Mouse (Mus musculus): Measurements from ENCODE around the gene Enam.
"Not testable (repeated sequence)": the region's sequence is repeated elsewhere in the genome, so short reads cannot be mapped to it uniquely, and the experiment has no call there.

The Enam gene

GRCm38 (mm10) chr5:88487675-88488074, at the start of gene Enam:
TSS of gene Enam (plus strand) at chr5:88487975.
- no peak for DNase-seq (ENCODE audit: low spot score)

- DNase-seq (ENCODE audit: low spot score): no peak
These were observed 32.1 kb upstream of the Enam start, which contains the start of gene Ambn for GRCm38 (mm10) chr5:88455691-88456090. TSS of gene Ambn (plus strand) at chr5:88455991.

DNA sequence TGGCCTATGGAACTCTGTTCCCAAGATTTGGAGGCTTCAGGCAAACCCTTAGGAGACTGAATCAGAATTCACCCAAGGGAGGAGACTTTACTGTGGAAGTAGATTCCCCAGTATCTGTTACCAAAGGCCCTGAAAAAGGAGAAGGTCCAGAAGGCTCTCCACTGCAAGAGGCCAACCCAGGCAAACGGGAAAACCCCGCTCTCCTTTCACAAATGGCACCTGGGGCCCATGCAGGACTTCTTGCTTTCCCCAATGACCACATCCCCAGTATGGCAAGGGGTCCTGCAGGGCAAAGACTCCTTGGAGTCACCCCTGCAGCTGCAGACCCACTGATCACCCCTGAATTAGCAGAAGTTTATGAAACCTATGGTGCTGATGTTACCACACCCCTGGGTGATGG, 20.3 kb upstream of the Enam start:
- DNase-seq (ENCODE audit: low spot score): no peak

- no peak for DNase-seq (ENCODE audit: low spot score)
These were observed 18.7 kb upstream of the Enam start for GRCm38 (mm10) chr5:88468807-88469704.

GRCm38 (mm10) chr5:88489004-88489403, 1.2 kb downstream of the Enam start:
- no peak for DNase-seq (ENCODE audit: low spot score)

DNA sequence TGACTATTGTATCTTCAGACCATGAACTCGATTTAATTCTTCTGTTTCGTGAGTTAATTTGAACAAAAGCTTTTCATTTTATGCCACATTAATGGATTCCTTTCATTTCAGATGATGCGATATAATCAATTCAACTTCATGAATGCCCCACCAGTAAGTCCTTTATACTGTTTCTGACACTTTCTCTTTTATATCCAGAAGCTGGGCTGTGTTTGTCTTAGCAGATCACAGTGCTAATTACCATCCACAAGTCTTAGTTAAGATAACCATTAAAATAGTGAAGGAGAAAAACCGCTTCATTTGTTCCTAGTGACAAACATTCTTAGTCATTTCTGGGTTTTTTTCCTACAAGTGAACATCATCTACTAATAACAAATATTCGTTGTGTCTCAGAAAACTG, 3.3 kb downstream of the Enam start:
- no peak for DNase-seq (ENCODE audit: low spot score)

DNA sequence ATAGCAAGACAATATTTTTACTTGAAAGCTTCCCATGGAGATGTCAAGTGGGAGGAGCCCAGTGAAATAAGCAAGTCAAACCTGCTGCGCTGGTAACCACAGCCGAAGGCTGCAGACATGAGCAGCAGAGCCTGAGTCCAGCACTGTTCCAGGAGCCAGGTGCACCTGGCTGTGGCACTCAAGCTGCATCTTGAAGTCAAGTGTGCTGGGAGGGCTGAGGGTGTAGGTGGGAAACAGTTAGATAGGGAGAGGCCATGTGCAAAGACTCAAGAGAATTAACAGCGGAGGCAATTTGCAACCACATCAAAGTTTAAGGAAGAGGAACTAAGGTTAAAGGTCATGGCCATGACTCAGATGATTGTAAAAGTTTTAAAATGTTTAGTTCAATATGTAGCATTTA, 12.0 kb downstream of the Enam start:
- DNase-seq (ENCODE audit: low spot score): no peak

DNA sequence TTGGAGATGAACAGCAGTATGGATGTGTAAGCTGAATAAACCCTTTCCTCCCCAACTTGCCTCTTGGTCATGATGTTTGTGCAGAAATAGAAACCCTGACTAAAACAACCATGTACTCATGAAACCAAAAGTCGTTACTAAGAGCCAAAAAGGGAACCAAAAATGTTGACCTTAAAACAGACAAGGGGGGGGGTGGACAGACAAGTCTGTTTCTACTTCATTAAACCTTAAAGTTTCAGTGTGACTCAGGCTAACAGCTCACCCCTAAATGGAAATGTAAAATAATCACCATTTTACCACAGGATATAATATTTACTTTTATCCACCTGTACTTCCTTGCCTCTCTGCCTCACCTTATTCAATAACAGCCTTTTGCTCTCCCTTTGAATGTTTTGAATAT, 20.8 kb downstream of the Enam start:
- DNase-seq (ENCODE audit: low spot score): no peak

- DNase-seq (ENCODE audit: low spot score): no peak
These were observed 21.2 kb downstream of the Enam start for GRCm38 (mm10) chr5:88508990-88509389.

- peak; percentile 67 for DNase-seq (ENCODE audit: low spot score)
These were observed 31.5 kb downstream of the Enam start for GRCm38 (mm10) chr5:88519232-88519631.

GRCm38 (mm10) chr5:88527657-88528056, 39.9 kb downstream of the Enam start, which contains the start of gene Jchain:
TSS of gene Jchain (minus strand) at chr5:88527891.
- DNase-seq (ENCODE audit: low spot score): no peak

DNA sequence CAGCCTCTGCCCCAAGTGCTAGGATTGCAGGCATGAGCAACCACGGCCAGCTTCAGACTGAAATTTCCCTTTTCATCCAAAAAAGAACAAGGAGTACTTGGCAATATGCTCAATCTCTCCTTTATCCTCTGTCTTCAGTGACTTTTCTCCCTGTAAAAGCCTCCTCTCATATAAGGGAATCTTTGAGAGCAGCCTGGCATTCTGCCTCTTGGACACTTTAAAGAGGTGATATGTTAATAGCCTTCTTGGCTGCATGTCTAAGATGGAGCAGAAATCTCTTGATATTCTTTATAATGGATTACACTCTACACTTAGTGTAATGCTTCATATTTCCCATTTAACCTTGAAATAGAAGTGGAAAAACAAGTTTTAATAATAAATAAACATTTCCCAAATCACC, 43.1 kb downstream of the Enam start:
- DNase-seq (ENCODE audit: low spot score): no peak

DNA sequence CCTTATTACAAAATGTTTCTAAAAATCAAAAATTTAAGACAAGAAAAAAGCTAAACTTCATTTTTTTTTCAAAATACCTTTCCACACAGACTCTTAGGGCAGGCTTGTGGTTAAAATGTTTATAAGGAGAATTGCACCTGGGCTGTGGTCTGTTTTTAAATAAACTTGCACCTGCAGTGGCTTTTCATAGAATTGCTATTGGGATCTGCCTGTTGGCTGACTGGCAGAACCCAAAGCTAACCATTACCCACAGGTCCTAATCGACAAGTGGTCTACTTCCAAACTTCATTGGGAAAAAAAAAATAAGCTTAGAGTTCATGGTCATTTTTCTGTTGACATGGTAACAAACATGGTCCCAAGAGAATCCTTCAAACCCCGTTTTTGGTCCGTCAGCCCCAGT, 46.9 kb downstream of the Enam start:
- no peak for DNase-seq (ENCODE audit: low spot score)

DNA sequence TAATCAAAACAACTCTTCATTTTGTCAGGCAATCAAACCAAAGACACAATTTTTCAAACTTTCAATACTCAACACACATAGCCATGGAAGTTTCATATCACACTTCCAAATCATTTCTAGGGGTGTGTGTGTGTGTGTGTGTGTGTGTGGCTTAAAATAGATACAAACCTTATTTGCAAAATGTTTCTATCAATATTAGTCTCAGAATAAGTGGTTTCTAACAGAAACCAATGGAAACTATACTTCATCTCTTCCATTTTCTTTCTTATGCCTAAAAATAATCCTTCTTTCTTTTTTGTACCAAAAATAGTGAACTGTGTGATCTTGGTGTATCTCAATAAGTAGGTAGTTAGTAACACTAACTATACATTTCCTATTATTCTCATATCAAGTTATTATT, 53.1 kb downstream of the Enam start:
- no peak for DNase-seq (ENCODE audit: low spot score)

- peak; percentile 66 for DNase-seq (ENCODE audit: low spot score)
These were observed 55.0 kb downstream of the Enam start for GRCm38 (mm10) chr5:88542651-88543282.

DNA sequence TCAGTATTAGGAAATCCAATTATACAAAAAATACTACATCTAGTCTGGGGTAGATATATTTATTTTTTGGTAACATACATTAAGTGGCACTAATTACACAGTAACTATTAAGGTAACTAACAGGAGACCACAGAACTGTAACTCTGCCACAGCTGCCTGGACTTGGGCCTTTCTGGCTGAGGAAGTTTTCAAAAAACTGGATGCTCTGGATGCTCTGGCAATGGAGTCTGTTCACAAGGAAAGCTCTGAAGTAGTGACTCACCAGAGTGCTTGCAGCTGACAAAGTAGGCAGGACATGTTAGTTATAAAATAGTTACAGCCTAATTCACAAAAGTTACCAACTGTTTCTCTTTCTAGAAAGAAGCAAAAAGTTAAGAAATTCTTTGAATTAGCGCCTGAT, 56.6 kb downstream of the Enam start:
- DNase-seq (ENCODE audit: low spot score): not testable (repeated sequence)

GRCm38 (mm10) chr5:88545536-88545935, 57.8 kb downstream of the Enam start:
- no peak for DNase-seq (ENCODE audit: low spot score)

DNA sequence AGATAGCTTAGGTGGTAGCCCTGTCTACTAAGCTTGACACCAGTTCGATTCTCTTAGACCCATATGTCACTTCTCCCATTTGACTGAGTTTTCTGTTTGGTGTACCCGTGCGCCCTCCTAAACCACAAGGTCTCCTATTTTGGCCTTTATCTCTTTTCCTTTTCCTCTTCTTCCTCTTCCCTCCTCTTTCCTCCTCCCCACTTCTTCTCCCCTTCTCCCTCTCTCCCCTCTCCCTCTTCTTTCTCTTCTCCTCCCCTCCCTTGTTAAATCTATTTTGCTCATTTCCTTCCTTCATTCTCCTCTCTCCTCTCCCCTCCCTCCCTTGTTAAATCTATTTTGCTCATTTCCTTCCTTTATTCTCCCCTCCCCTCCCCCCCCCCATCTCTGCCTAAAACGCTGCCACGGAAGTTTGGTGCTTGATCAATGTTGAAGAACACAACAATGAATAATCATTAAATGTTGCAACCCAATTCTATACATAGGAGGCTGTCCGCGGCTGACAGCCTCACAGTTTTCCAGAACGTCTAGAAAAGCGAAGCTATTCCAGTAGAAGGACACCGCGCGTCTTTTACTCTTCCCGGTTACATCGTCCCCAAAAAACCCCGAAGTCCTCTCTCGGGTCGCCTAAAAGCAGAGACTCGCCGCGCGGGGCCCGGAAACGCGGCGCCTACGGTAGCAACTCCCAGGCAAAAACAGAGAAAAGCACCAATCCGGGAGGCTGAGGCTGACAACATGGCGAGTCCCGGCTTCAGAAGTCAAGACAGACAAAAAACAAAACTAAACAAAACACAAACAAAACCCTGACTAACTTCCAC, 65.7 kb downstream of the Enam start:
- no peak for DNase-seq (ENCODE audit: low spot score)

DNA sequence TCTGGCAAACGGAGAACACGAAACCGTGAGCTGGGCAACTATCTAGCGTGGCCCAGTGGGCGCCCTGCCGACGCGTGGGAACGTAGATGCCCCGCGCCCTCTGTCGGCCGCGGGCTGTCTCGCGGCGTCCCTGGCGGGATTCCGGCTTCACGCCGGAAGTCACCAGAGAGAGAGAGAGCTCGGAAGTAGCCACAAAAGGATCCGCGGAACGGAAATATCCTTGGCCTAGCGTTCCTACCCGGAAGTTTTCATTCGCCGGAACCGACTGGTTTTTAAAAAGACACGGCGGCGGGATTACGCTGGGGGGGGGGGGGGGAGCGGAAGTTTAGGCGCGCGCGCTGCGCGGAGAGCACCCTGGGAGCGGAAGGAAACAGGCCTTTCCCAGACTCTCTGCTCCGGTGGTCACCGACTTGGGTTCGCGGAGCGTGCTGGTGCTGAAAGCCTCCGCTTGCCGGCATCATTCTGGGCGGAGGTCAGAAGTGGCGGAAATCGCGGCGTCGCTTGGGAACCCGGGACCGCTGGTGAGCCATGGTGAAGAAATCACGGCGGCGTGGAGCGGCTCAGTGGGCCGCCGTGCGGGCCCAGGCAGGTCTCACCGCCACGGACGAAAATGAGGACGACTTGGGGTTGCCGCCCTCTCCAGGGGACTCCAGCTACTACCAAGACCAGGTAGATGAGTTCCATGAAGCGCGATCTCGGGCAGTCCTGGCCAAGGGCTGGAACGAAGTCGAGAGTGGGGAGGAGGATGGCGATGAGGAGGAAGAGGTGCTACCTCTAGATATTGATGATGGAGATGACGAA, 66.5 kb downstream of the Enam start, which contains the start of gene Utp3:
Gene Utp3 (plus strand): TSS at position 377 of the 801 bp plus-strand sequence.
- DNase-seq (ENCODE audit: low spot score): peak; percentile 92
